Mouse (Mus musculus) inflammation-experienced regulatory T-cells (primary cell): ENCODE data around the gene Axdnd1. TPM values are rescaled to one million over a fixed set of nuclear protein-coding genes. Genes with fewer than 3 reads are reported as not detected.

Source experiments
- polyA plus RNA-seq, 2 experiments: library from polyadenylated mRNA; unstranded; fragments of 100-300 nt; shearing (Covaris generic); gene quantifications; one replicate each; pipeline ENCODE4 v1.2.1; 2017

Gene Axdnd1
- polyA plus RNA-seq, result 1 to 10 TPM in 1 of 2 experiments, under 1 TPM in 1; 0.49 to 2.5 TPM

GRCm38 (mm10) chr1:156420671-156421297 lies at the start of gene Axdnd1:
Gene Axdnd1 (minus strand): TSS chr1:156421159.

DNA sequence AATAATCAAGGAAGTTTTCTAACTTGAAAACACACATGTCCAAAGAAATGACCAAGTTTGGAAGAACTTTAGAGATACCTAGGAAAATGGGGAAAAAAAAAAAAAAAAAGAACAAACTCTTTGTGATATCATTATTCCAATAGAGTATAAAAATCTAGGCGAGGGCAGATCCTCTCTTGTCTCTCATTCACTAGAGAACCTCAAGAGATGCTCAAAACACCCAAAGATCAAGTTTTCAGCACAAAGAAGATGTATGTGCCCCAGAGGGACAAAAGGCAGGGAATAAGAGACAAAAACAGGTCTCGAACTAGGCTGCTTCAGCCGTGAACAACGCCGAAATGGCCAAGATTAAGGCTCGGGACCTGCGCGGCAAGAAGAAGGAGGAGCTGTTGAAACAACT lies 55.2 kb downstream of the Axdnd1 start, which contains the start of gene Gm2000:
TSS of gene Gm2000 (plus strand) at position 301 of the 400 bp plus-strand sequence.

DNA sequence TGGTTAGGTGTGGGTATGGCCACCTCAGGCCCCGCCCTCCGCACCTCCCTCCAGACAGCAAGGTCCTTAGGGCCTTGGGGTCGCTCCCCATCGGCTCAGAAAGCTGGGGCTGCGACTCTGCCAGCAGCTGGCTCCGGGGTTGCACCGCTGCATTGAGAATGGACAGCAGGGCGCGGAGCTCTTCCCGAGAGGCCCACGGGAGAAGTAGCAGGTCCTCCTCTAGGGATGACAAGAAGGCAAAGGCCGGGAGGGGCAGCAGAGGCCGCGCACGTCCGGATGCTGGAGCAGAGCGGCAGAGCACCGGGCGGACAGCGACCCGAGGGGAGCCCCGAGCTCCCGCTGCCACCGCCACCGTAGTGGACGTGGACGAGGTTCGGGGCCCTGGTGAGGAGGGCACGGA lies 110.3 kb downstream of the Axdnd1 start, which contains the start of gene Nphs2:
TSS of gene Nphs2 (plus strand) at position 98 of the 400 bp plus-strand sequence.

DNA sequence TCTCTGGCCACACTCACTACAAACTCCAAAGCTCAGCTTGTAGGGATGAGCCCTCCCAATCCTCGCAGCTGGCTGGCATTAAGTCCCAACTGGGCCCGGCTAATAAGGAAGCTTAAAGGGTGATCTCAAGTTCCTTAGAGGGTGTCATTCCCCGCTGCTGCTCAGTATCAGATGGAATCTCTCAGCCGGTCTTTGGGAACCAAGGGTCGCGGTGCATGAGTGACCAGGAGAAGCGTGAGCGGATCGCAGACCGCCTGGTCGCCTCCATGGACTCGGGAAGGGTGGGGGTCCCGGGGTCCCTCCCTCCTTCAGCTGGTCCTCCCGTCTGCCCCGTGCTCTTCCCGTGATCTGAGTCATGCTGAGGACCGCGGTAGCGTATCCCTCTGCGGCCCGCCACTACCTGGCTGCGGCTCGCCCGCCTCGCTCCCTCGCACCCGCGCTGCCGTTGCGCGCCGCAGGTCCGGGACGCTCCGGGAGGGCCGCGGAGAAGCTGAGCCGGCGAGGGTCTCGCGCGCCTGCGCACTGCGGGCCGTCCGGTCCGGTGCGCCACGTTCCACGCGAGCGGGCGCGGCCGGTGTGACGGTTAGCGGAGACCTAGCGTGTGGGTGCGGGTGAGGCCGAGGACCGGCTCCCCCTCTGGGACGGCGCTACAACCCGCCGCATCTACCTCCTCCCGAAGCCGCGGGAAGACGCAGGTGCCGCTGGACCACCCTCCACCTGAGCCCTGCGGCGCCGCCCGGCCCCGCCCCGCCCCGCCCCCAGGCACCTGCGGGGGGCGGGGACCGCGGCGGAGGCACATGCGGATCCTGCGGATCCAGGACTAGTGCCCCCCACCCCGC lies 117.8 kb downstream of the Axdnd1 start, which contains the start of gene Tdrd5:
TSS of gene Tdrd5 (minus strand) at position 754 of the 839 bp plus-strand sequence.

Other genes with a start within 250 kb of the Axdnd1 start
- gene Fam163a, start 216.1 kb downstream of the Axdnd1 start, polyA plus RNA-seq, result under 1 TPM; 0.06 to 0.73 TPM
- gene Tdrd5, start 117.5 kb downstream of the Axdnd1 start, polyA plus RNA-seq, result 1 to 10 TPM in 1 of 2 experiments, under 1 TPM in 1; 0.18 to 3.0 TPM
- not detected for gene Nphs2, start 110.4 kb downstream of the Axdnd1 start, polyA plus RNA-seq
- 1,000 to 10,000 TPM; 1,151 to 1,306 TPM for gene Gm2000, start 55.1 kb downstream of the Axdnd1 start, polyA plus RNA-seq
- gene Soat1, start 53.2 kb upstream of the Axdnd1 start, polyA plus RNA-seq, result 10 to 100 TPM; 30.9 to 43.2 TPM
- gene Gm10031, start 102.9 kb upstream of the Axdnd1 start, polyA plus RNA-seq, result under 1 TPM; 0.48 to 0.58 TPM
- 1 to 10 TPM; 2.6 to 4.8 TPM for gene Abl2, start 137.6 kb upstream of the Axdnd1 start, polyA plus RNA-seq